Mouse (Mus musculus): Measurements from ENCODE around the gene Fignl1. TPM values are rescaled to one million over a fixed set of nuclear protein-coding genes. Genes with fewer than 3 reads are reported as not detected.

Fignl1 gene
- polyA plus RNA-seq, 1 experiment from 2014 or later: 26.1 TPM

DNA sequence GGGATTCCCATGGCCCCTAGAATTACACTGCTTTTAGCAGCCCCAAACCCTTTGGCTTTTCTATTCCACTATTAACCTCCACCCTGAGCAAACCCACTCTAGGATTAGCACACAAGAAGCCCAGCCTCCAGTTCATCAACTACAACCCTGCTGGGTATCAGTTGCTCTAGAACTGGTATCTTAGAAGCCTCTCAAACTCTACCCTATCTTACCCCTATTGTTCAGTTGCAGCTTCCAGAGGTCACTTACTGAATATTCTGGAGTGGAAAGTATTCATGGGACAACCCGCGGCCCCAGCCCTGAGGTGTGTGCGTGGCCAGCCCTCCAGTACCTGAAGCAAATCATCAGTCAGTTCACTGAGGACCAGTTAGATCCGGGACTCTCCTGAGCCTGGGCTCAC lies 34.4 kb downstream of the Fignl1 start:
- H3K4me3 ChIP-seq: no peak overlapping the region
- H3K9ac ChIP-seq (replicated peaks): no peak overlapping the region
- no peaks in the 10 kb centered on the region for H3K36me3 ChIP-seq
- H3K27ac ChIP-seq (replicated peaks): no peak overlapping the region
- H3K4me2 ChIP-seq (replicated peaks): no peak overlapping the region
- H3K27me3 ChIP-seq: no peaks in the 10 kb centered on the region
- no peak for ATAC-seq (replicated peaks)
- H3K9me3 ChIP-seq: no peaks in the 10 kb centered on the region
- WGBS: 98% methylated on average over 4 of the region's 4 CpGs
- H3K4me1 ChIP-seq: no peaks in the 10 kb centered on the region

DNA sequence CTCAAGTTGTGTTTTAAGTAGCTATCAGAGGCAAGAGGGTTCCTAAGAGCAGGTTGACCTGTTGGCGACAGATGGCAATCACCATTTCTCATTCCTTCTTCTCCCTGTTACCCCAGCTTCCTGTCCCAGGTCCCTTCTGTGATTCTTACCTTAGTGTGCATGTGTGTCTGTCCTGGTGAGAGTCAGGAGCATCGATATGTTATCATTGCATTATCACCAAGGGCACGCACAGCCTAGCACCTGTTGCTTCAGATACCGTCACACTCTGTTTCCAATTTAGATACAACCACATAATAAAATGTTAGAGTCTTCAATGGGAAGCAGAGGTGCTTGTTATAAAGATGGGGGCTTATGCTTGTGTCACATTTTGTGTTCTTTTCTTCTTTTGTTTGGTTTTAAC lies 36.6 kb downstream of the Fignl1 start:
- Histone ChIP-seq H3K4me1 (no peaks in the 10 kb centered on the region), H3K27ac (replicated peaks) (no peak overlapping the region), H3K4me3 (no peak overlapping the region), H3K27me3 (no peaks in the 10 kb centered on the region), H3K4me2 (replicated peaks) (no peak overlapping the region), H3K36me3 (no peaks in the 10 kb centered on the region), H3K9ac (replicated peaks) (no peak overlapping the region), H3K9me3 (no peaks in the 10 kb centered on the region)
- WGBS: 95% methylated on average over 4 of the region's 4 CpGs
- no peak for ATAC-seq (replicated peaks)

DNA sequence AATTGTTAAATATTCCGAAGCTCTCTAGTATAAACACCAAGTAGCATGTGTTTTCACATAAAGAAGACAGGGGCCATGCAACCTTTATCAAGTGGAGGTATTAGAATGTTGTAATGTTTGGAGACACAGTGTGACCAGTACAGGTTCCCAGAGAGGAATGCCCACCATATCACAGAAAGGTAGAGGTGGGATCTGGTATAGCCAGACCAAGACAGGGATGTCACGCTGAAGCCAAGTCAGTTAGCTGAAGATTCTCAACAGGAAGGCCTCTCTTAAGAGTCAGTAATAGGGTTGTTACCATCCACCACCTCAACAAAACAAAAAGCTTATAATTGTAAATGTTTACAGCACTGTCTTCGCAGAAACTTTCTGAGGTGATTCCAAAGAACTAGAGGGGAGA lies 38.1 kb downstream of the Fignl1 start:
- Histone ChIP-seq H3K27me3 (no peaks in the 10 kb centered on the region), H3K27ac (replicated peaks) (no peak overlapping the region), H3K4me3 (no peak overlapping the region), H3K9ac (replicated peaks) (no peak overlapping the region), H3K4me1 (no peaks in the 10 kb centered on the region), H3K4me2 (replicated peaks) (no peak overlapping the region), H3K36me3 (no peaks in the 10 kb centered on the region), H3K9me3 (no peaks in the 10 kb centered on the region)
- 93% methylated on average over 3 of the region's 3 CpGs for WGBS
- ATAC-seq (replicated peaks): no peak

DNA sequence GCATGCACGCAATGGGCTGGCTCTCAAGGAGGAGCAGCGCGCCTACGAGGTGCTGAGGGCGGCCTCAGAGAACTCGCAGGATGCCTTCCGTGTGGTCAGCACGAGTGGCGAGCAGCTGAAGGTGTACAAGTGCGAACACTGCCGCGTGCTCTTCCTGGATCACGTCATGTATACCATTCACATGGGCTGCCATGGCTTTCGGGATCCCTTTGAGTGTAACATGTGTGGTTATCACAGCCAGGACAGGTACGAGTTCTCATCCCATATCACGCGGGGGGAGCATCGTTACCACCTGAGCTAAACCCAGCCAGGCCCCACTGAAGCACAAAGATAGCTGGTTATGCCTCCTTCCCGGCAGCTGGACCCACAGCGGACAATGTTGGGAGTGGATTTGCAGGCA lies 39.5 kb downstream of the Fignl1 start:
- Histone ChIP-seq H3K27ac (replicated peaks) (no peak overlapping the region), H3K27me3 (no peaks in the 10 kb centered on the region), H3K4me2 (replicated peaks) (no peak overlapping the region), H3K9ac (replicated peaks) (no peak overlapping the region), H3K4me1 (no peaks in the 10 kb centered on the region), H3K9me3 (no peaks in the 10 kb centered on the region), H3K4me3 (no peak overlapping the region), H3K36me3 (no peaks in the 10 kb centered on the region)
- ATAC-seq (replicated peaks): no peak
- WGBS: 95% methylated on average over 20 of the region's 20 CpGs

DNA sequence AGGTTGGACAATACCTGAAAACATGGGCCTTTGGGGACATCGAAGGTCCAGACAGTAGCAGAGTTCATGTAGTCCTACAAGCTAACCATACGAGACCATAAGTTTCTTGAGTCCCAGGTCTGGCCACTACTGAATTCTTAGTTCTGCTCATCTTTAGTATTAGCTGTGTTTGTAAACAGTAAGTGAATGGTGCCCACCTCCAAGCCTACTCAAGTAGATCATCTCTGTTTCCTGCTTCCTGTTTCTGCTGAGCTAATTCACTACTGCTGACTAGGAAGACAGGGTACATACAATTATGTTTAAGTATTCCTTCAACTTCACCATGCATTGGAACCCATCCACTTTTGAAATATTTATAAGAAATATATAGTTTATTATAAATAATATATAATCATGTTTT lies 40.7 kb downstream of the Fignl1 start:
- ATAC-seq (replicated peaks): no peak
- Histone ChIP-seq H3K36me3 (no peaks in the 10 kb centered on the region), H3K27me3 (no peaks in the 10 kb centered on the region)

DNA sequence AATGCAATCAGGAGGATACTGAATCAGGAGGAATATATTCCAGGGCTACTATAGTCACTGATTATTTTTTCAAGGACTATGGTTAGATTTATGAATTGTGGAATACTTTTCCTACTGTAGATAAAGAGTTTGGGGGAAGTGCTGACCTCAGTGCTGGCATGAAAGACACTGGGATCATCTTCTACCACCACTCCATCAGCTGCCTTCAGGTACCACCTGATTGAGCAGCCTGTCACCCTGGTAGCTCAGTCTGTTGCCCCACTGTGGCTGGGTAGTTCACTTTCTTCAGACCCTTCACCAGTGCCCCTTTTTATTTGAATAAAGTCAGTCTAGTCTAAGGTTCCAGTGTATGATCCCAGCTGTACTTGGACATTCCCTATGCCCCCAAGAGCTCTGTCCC lies 42.0 kb downstream of the Fignl1 start:
- ATAC-seq (replicated peaks): no peak
- no peaks in the 10 kb centered on the region for H3K9me3 ChIP-seq
- no peak overlapping the region for H3K27ac ChIP-seq (replicated peaks)
- H3K9ac ChIP-seq (replicated peaks): no peak overlapping the region
- no peaks in the 10 kb centered on the region for H3K36me3 ChIP-seq
- H3K27me3 ChIP-seq: no peaks in the 10 kb centered on the region
- no peak overlapping the region for H3K4me3 ChIP-seq
- no peaks in the 10 kb centered on the region for H3K4me1 ChIP-seq
- no peak overlapping the region for H3K4me2 ChIP-seq (replicated peaks)

More for the DNA sequence above, 40.7 kb downstream of the Fignl1 start:
- Histone ChIP-seq H3K27ac (replicated peaks) (no peak overlapping the region), H3K9me3 (no peaks in the 10 kb centered on the region), H3K4me1 (no peaks in the 10 kb centered on the region), H3K4me3 (no peak overlapping the region), H3K9ac (replicated peaks) (no peak overlapping the region), H3K4me2 (replicated peaks) (no peak overlapping the region)
- 96% methylated on average over 2 of the region's 2 CpGs for WGBS

DNA sequence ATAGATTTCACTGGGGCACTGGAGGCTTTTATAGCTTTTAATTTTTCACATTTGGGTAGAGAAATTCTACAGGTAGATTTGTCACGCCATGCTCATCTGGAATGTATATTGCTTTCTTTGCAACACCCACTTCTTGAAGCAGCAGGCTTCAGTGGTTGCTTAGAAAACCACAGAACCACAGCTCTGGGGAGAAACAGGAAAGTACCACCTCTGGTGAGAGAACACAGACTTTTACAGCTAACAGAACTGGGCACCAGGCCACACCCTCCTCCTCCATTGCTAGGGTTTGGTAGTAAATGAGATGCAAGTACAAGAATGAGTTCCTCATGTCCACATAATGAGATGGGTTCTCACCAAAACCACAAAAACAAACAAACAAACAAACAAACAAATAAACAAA lies 42.7 kb downstream of the Fignl1 start:
- Histone ChIP-seq H3K9ac (replicated peaks) (no peak overlapping the region), H3K27ac (replicated peaks) (no peak overlapping the region), H3K4me1 (no peaks in the 10 kb centered on the region), H3K4me2 (replicated peaks) (no peak overlapping the region), H3K36me3 (no peaks in the 10 kb centered on the region), H3K9me3 (no peaks in the 10 kb centered on the region), H3K27me3 (no peaks in the 10 kb centered on the region), H3K4me3 (no peak overlapping the region)
- no peak for ATAC-seq (replicated peaks)
- 90% methylated on average over 1 of the region's 1 CpGs for WGBS

DNA sequence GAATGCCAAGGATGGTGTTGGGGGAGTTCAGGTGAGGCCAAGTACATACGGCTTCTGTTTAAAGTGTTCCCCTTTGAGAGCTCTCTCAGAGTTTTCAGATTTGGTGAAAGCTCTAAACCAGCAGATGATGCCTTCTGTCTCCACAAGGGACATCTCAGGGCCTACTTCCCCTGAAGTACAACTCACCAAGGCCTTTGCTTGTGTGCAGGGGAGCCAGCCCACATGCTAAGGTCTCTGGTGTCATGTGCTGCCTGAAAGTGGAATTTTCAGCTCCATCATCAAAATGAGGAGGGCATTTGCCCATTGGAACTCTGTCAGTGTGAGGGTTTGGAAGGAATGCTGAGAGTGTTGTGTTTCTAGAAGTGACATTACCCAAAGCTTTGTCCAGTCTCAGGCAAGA lies 43.3 kb downstream of the Fignl1 start:
- Histone ChIP-seq H3K4me1 (no peaks in the 10 kb centered on the region), H3K36me3 (no peaks in the 10 kb centered on the region), H3K27me3 (no peaks in the 10 kb centered on the region), H3K4me2 (replicated peaks) (no peak overlapping the region), H3K4me3 (no peak overlapping the region), H3K9me3 (no peaks in the 10 kb centered on the region), H3K9ac (replicated peaks) (no peak overlapping the region), H3K27ac (replicated peaks) (no peak overlapping the region)
- no peak for ATAC-seq (replicated peaks)
- 70% methylated on average over 1 of the region's 1 CpGs for WGBS

DNA sequence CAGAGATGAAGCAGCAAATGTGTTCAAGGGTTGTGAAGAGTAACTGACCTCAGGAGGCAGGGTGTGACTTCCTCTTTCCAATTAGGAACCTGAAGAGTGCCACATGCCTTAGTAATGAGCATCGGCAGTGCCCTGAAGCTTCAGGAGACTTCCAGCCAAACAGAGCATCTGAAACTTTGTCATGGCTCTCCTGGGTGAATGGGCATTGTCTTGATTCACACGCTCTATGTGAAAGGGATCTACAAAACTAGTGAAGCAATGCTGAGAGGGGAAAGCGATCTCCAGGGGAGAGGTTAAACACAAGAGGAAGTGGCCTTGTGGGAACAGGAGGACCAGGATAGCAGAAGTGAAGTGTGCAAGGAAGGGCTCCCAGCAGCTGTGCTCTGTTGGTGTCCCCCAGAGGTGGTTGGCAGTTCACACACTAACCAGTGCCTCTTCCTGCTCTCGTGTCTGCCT lies 45.5 kb downstream of the Fignl1 start:
- Histone ChIP-seq H3K4me3 (no peak overlapping the region), H3K9ac (replicated peaks) (no peak overlapping the region), H3K27me3 (no peaks in the 10 kb centered on the region), H3K4me1 (no peaks in the 10 kb centered on the region), H3K9me3 (no peaks in the 10 kb centered on the region), H3K27ac (replicated peaks) (no peak overlapping the region), H3K36me3 (no peaks in the 10 kb centered on the region), H3K4me2 (replicated peaks) (no peak overlapping the region)
- ATAC-seq (replicated peaks): no peak
- 75% methylated on average over 4 of the region's 4 CpGs for WGBS

DNA sequence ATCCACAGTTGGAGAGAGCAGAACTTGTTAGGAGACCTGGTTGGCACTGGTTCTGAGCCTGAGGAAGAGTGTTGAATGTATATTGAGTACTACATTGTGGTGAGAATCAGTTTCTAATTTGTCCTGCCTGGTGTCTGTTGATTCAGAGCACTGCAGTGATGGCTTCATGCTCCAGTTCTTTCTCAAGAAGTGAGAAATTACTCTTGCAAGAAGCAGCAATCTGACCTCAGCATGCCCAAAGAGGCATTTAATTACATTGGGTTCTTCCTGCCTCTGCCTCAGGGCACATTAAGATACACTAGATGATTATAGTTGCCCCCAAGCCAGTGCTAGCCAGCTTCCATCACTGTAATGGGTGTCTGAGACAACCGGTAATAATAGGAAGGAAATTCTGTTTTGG lies 49.9 kb downstream of the Fignl1 start:
- no peak overlapping the region for H3K4me3 ChIP-seq
- no peaks in the 10 kb centered on the region for H3K4me1 ChIP-seq
- ATAC-seq (replicated peaks): no peak
- 86% methylated on average over 1 of the region's 1 CpGs for WGBS
- H3K27me3 ChIP-seq: no peaks in the 10 kb centered on the region
- no peak overlapping the region for H3K27ac ChIP-seq (replicated peaks)
- H3K9me3 ChIP-seq: no peaks in the 10 kb centered on the region
- H3K36me3 ChIP-seq: no peaks in the 10 kb centered on the region
- H3K4me2 ChIP-seq (replicated peaks): no peak overlapping the region
- H3K9ac ChIP-seq (replicated peaks): no peak overlapping the region

DNA sequence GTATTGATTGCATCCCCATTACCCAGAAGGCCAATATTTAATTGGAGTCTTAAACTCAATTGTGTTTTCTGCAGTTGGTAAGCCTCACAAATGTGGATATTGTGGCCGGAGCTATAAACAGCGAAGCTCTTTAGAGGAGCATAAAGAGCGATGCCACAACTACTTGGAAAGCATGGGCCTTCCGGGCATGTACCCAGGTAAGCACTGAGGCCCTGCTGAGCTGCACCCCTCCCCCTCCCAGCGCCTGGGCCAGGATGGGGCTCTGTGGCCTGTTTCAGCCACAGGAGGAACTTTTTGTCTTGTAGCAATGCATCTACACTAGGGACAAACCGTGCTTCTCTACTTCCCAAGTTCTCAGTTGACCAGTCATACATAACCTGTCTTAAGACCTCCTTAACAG lies 50.6 kb downstream of the Fignl1 start:
- no peak overlapping the region for H3K4me3 ChIP-seq
- ATAC-seq (replicated peaks): no peak
- no peaks in the 10 kb centered on the region for H3K4me1 ChIP-seq
- H3K36me3 ChIP-seq: no peaks in the 10 kb centered on the region
- no peaks in the 10 kb centered on the region for H3K9me3 ChIP-seq
- no peaks in the 10 kb centered on the region for H3K27me3 ChIP-seq
- H3K4me2 ChIP-seq (replicated peaks): no peak overlapping the region
- no peak overlapping the region for H3K27ac ChIP-seq (replicated peaks)
- no peak overlapping the region for H3K9ac ChIP-seq (replicated peaks)
- WGBS: 75% methylated on average over 6 of the region's 6 CpGs

DNA sequence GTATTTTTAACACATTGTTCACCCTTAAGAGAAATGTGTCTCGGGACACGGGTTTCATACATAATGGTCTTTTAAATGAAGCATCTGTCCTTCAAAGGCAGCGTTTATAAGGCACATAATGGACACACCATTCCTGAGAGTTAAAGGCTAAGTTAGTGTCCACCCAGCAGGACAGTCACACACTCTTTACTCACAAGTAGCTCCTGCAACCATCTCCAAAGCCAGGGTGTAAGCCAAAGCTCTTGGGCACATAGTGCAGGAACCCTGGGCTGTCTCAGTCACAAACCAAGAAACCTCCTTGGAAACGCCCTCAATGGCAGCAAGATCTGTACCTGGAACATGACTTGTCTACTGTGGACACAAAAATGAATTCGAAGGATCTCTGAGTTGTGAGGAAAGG lies 55.9 kb downstream of the Fignl1 start:
- ATAC-seq (replicated peaks): no peak

DNA sequence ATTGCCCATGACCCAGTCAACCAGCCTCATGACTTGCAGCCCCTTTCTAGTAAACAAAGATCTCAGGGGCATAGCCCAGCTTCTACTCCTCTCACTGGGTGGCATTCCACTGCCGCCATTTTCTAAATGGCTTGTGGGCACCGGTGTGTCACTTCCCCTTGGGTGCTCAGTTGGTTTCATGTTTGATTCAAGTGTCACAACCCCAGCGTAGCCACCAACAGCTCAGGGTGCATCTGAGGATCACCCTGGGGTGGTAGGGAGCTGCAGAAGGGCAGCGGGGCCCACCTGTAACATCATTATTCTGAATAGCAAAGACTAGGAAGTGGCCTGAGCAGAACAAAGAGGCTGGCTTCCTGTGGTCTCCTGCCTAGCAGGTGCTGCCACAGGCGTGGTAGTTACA lies 57.7 kb downstream of the Fignl1 start:
- WGBS: 88% methylated on average over 5 of the region's 5 CpGs
- ATAC-seq (replicated peaks): no peak
- H3K9ac ChIP-seq (replicated peaks): no peak overlapping the region
- no peak overlapping the region for H3K4me3 ChIP-seq
- no peaks in the 10 kb centered on the region for H3K27me3 ChIP-seq
- no peaks in the 10 kb centered on the region for H3K4me1 ChIP-seq
- no peaks in the 10 kb centered on the region for H3K36me3 ChIP-seq
- H3K27ac ChIP-seq (replicated peaks): no peak overlapping the region
- no peak overlapping the region for H3K4me2 ChIP-seq (replicated peaks)
- no peaks in the 10 kb centered on the region for H3K9me3 ChIP-seq

More for the DNA sequence above, 55.9 kb downstream of the Fignl1 start:
- Histone ChIP-seq H3K9me3 (no peaks in the 10 kb centered on the region), H3K4me2 (replicated peaks) (no peak overlapping the region), H3K9ac (replicated peaks) (no peak overlapping the region), H3K27me3 (no peaks in the 10 kb centered on the region), H3K36me3 (no peaks in the 10 kb centered on the region), H3K4me3 (no peak overlapping the region), H3K4me1 (no peaks in the 10 kb centered on the region), H3K27ac (replicated peaks) (no peak overlapping the region)
- 73% methylated on average over 5 of the region's 5 CpGs for WGBS
